Mouse (Mus musculus) left cerebral cortex, postnatal 25 days (tissue): ENCODE results near the gene Amy1. TPM values are rescaled to one million over a fixed set of nuclear protein-coding genes. Genes with fewer than 3 reads are reported as not detected.
"Not testable (repeated sequence)": the region's sequence is repeated elsewhere in the genome, so short reads cannot be mapped to it uniquely, and the experiment has no call there.

ENCODE experiments used
- DNase-seq, 2 experiments: peaks; one replicate each; pipeline ENCODE4 v3.0.0; 2022; ENCODE audit warnings: low spot score in 2 of 2, mixed read lengths in 1 of 2
- intact Hi-C: fragments of 180-260 bp; cut with DNase I; formaldehyde crosslinking; loops from one replicate; pipeline ENCODE4 v1.15.1; 2025
- total RNA-seq, 2 experiments: library from RNA; stranded (reverse); gene quantifications; 2 replicates each; pipeline ENCODE4 v1.2.3; 2021

Amy1 gene
- total RNA-seq, result 10 to 100 TPM; 11.2 to 12.2 TPM

DNA sequence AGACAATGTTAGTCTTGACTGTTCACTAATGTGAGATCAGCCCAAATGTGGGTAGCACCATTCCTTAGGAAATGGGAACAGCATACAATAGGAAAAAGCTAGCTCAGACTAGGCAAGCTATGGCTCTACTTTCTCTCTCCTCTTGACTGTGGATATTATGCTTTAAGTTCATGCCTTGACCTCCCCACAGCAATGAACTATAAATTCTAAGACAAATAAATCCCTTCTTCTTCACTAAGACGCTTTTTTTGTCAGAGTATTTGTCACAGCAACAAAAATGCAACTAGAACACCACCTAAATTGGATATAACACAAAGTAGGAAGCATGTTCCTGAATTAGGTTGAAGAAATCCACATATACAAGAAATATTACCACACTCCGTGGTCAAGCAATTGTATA is at the start of gene Amy1:
Gene Amy1 (minus strand): TSS at position 101 of the 400 bp plus-strand sequence.
- no peak for DNase-seq
- intact Hi-C loops, result no loop called here

DNA sequence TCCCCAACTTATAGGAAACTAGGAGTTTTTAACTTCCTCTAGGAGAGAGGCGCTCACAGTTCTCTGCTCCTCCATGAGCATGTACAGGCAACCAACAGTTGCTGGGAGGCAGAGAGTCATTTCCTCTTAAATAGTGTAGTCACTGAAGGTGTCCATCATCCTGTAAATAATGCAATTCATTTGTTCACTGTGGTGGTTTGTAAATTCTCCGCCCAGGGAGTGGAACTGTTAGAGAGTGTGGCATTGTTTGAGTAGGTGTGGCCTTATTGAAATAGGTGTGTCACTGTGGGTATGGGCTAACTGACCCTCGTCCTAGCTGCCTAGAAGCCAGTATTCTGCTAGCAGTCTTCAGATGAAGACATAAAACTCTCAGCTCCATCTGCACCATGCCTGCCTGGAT is 47.8 kb upstream of the Amy1 start:
- no peak for DNase-seq
- intact Hi-C loops, result loop anchor here (5.0 to 10.0 kb wide), 2 partner anchors 450 to 1988 kb away; no protein-coding TSS in a partner anchor

- DNase-seq, result peak in 1 of 2 experiments; percentile 36
These were observed 44.9 kb upstream of the Amy1 start for GRCm38 (mm10) chr3:113651386-113651785.

DNA sequence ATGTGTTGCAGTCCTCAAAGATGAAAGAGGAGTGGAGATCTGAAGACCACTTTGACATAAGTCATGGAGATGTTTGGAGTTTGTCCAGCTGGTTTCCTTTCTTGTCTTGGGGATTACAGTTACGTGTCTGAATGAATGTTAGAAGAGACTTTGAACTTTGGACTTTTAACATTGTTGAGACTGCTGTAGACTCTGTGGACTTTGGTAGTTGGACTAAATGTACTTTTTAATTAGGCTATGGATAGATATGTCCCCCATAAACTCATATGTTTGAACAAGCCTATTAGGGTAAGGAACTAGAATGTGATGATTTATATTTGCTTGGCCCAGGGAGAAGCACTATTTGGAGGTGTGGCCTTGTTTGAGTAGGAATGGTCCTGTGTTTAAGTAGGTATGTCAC is 33.0 kb upstream of the Amy1 start:
- DNase-seq, result no peak
- intact Hi-C loops, result no loop called here

More at GRCm38 (mm10) chr3:113651386-113651785, 44.9 kb upstream of the Amy1 start:
- intact Hi-C loops, result loop anchor here (2.0 to 10.0 kb wide), 3 partner anchors 379 to 1991 kb away; partner anchors contain the start of gene Col11a1

- intact Hi-C loops, result no loop called here
- DNase-seq, result no peak
These were observed 27.7 kb upstream of the Amy1 start for GRCm38 (mm10) chr3:113634220-113634619.

DNA sequence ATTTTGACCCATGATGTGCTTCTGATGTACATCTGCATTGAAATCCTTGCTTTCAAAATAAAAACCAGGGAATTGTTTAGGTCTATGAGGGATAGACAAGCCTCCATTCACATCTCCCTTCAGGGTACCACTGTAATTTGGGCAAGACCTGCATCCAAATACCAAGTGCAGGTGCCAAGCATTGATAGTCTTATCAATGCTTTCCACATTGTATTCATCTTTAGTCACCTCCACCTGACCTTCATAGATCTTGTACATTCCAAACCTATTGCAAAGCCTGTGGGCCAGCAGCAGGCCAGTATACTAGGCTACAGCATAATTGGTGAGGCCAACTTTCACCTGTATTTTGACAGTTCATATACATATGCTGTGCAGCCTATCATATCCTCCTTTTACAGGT is 25.1 kb upstream of the Amy1 start:
- DNase-seq, result no peak
- intact Hi-C loops, result no loop called here

- DNase-seq, result peak in 1 of 2 experiments; percentile 4
- intact Hi-C loops, result no loop called here
These were observed 24.1 kb upstream of the Amy1 start for GRCm38 (mm10) chr3:113630564-113630963.

DNA sequence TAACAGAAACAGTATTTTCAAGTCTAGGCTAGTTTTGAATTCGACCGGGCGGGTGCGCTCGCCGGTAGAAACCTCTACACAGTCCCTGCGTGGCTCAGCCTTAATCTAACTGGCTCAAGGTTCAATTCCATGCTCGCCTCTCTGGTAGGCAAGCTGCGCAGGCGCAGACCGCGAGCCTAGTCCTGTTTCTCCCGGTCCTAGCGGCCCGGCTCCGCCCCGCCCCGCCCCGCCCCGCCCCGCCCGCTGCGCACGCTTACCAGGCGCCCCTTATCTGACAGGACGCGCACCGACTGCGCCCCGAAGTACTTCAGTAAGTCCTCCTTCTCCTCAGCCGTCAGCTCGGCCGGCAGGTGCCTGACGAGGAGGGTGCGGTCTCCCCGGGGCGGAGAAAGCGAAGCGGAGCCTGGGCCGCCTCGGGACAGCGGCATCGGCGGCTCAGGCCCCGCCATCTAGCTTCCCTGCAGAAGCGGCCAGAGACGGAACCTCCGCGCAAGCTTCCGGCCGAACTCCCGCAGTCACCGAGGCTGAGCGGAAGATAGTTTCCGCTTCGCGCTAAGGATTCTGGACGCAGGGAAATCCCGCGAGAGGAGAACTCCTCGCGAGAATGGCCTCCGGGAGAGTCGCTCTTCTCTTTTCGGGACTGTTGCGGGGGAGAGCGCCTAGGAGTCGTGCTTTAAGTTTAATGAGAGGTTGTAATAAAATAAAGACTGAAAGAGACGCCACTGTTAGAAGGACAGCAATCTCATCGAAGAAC is 23.3 kb upstream of the Amy1 start, which contains the start of gene Rnpc3:
Gene Rnpc3 (minus strand): TSS at position 544 of the 754 bp plus-strand sequence.
- peak; percentile 96 to 97 for DNase-seq
- intact Hi-C loops, result no loop called here

- intact Hi-C loops, result no loop called here
- peak in 1 of 2 experiments; percentile 6 for DNase-seq
These were observed 15.7 kb downstream of the Amy1 start for GRCm38 (mm10) chr3:113590844-113591243.

DNA sequence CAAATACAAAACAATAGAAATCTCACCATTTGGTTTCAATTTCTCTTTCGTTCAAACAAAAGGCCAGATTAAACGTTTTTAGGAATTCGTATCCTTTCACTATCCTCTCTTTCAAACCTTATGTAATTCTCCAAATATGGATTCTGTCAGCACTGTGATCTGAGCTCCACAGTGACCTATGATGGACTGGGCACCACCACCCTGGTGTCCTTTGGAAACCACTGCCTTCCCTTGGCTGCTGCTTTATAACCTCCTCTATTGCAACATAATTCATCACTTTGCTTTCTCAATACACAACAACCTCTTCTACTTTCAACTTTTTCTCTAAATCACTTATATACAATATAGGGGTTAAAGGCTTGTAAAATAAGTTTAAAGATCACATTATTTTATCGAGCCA is 31.9 kb downstream of the Amy1 start:
- no peak for DNase-seq
- intact Hi-C loops, result no loop called here

GRCm38 (mm10) chr3:113574138-113574537 is 32.4 kb downstream of the Amy1 start:
- DNase-seq, result no peak
- intact Hi-C loops, result no loop called here

- intact Hi-C loops, result no loop called here
These were observed 34.3 kb downstream of the Amy1 start for GRCm38 (mm10) chr3:113572158-113572557.

GRCm38 (mm10) chr3:113539692-113540091 is 66.8 kb downstream of the Amy1 start:
- intact Hi-C loops, result no loop called here
- DNase-seq, result no peak

More at GRCm38 (mm10) chr3:113572158-113572557, 34.3 kb downstream of the Amy1 start:
- no peak for DNase-seq

DNA sequence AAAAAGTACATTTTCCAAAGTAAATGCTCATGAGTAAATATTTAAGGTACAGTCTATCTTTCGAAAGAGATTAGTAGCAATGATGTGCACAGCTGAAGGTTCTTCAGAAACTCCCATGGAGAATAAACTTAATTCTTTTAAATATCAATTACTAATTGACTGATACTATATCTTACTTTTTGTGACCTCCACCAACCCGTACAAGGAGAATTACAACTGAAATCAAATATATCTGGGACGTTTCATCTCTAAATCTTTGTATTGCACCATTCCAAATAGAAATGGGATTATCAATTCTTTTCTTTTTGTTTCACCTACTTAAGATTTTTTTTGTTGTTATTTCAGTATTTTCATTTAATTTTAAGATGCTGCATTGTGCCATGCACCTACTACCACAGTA is 74.2 kb downstream of the Amy1 start, which contains the start of gene Amy2a1:
Gene Amy2a1 (minus strand): TSS at position 101 of the 400 bp plus-strand sequence.
- intact Hi-C loops, DNase-seq: not testable (repeated sequence)

Other genes starting within 250 kb of the Amy1 start
- gene Amy2a1, start 74.3 kb downstream of the Amy1 start, total RNA-seq, result not detected
- 10 to 100 TPM; 26.9 to 30.9 TPM for gene Rnpc3, start 23.4 kb upstream of the Amy1 start, total RNA-seq